Comparison of ENCODE assay signal across 7 mouse cellular contexts in the genomic region with DNA sequence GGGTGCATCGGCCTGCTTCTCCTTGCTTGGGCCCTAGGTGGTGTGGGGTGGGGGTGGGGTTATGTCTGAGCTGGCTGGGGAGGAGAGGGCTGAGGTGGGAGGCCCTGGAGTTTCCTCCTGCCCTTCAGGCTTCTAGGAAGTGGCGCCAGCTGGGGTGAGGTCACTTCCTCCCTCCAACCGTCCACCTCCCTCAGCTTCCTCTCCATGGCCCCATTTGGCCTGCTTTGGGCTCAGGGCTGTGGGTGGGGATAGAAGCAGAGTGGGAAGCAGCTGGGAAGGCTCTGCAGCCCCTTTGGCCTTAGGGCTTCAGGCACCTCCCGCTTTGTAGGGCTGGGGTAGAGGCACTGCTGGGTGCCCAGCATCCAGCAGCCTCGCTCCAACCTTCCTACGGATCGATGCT. TPM values are rescaled to one million over a fixed set of nuclear protein-coding genes. Genes with fewer than 3 reads are reported as not detected.
A peak's percentile ranks its signal among the peaks of the same experiment; 100 is the strongest.
DNase-seq lines count a peak whose midpoint lies in the region; ATAC-seq and TF ChIP-seq lines count a peak whose summit lies in the region.

No protein-coding gene starts in this region.

- H3K4me3 ChIP-seq in kidney, adult 2 months (ENCODE audit: insufficient read depth, low read depth, low read length) = no peak overlapping the region

- peaks cover 16% of the 10 kb centered on the region for H3K4me1 ChIP-seq in kidney, adult 2 months (ENCODE audit: control insufficient read depth, insufficient read depth, low read length)

- H3K27me3 ChIP-seq in kidney, adult 2 months (replicated peaks; ENCODE audit: control insufficient read depth, insufficient read depth, low read length) = no peaks in the 10 kb centered on the region

- H3K27ac ChIP-seq in kidney, adult 2 months (ENCODE audit: insufficient read depth, low read depth, low read length) = peak overlapping the region; percentile 64

- no peak for ATAC-seq in cerebellum, adult (ENCODE audit: insufficient number of reproducible peaks, low FRiP score, low TSS enrichment)

- TF ChIP-seq CTCF in kidney, adult 2 months (conservative IDR thresholded peaks at IDR 0.05; ENCODE audit: insufficient read depth, insufficient read length, low read depth, low read length) = no peak

- H3K36me3 ChIP-seq in kidney, adult 2 months (ENCODE audit: control insufficient read depth, insufficient read depth, low read length) = no peaks in the 10 kb centered on the region

- TF ChIP-seq POLR2A in kidney, adult 2 months (IDR thresholded peaks at IDR 0.05; ENCODE audit: low read depth, low read length) = no peak

- peak; percentile 35 to 38 for DNase-seq in B cell, adult 2 months
- DNase-seq in MEL-GATA-1-ER (ENCODE audit: extremely low read depth, low read depth) = peak; percentile 21
- peak; percentile 99 for DNase-seq in heart, adult 11 months
- peak; percentile 76 for DNase-seq in kidney, adult 2 months
- peak; percentile 87 for DNase-seq in lung, postnatal 10 days
- peak; percentile 71 for DNase-seq in thymus, postnatal 0 days (ENCODE audit: low spot score)

- 54% methylated on average over 6 of the region's 7 CpGs for WGBS in kidney, adult 2 months

RNA-seq across cellular contexts. Expression of a gene that starts 22.8 kb away (rescaled TPM):
- polyA plus RNA-seq in kidney, adult 2 months (2012; rRNA removed) = 0.99 and 1.4 TPM in 2 replicates
- polyA plus RNA-seq in thymus, postnatal 0 days (2015; fragmentation: Nextera tagmentation; extraction: Ambion mirVana) = 5.3 and 6.2 TPM in 2 replicates

RNA-seq across cellular contexts. Expression of a gene that starts 29.0 kb away (rescaled TPM):
- 9.2 and 10.0 TPM in 2 replicates for polyA plus RNA-seq in kidney, adult 2 months (2012; rRNA removed)
- polyA plus RNA-seq in thymus, postnatal 0 days (2015; fragmentation: Nextera tagmentation; extraction: Ambion mirVana) = 12.7 and 13.2 TPM in 2 replicates

RNA-seq across cellular contexts. Expression of a gene that starts 41.7 kb away (rescaled TPM):
- polyA plus RNA-seq in kidney, adult 2 months (2012; rRNA removed) = 216 and 246 TPM in 2 replicates
- 403 and 424 TPM in 2 replicates for polyA plus RNA-seq in thymus, postnatal 0 days (2015; fragmentation: Nextera tagmentation; extraction: Ambion mirVana)

RNA-seq across cellular contexts. Expression of a gene that starts 49.3 kb away (rescaled TPM):
- polyA plus RNA-seq in kidney, adult 2 months (2012; rRNA removed) = 39.3 and 48.6 TPM in 2 replicates
- polyA plus RNA-seq in thymus, postnatal 0 days (2015; fragmentation: Nextera tagmentation; extraction: Ambion mirVana) = 80.0 and 85.4 TPM in 2 replicates

RNA-seq across cellular contexts. Expression of a gene that starts 60.0 kb away (rescaled TPM):
- 0.63 and 0.92 TPM in 2 replicates for polyA plus RNA-seq in kidney, adult 2 months (2012; rRNA removed)
- 1.3 and 1.4 TPM in 2 replicates for polyA plus RNA-seq in thymus, postnatal 0 days (2015; fragmentation: Nextera tagmentation; extraction: Ambion mirVana)

Comparison
In these comparisons a context has a peak if more than half of its experiments do, and no peak if none do; other contexts are left out.
1. DNase-seq: peak in every context shown above with its lines; median percentile 99 in heart, adult 11 months; 87 in lung, postnatal 10 days; 76 in kidney, adult 2 months; 71 in thymus, postnatal 0 days; 36 in B cell, adult 2 months; 21 in MEL-GATA-1-ER.